Mouse (Mus musculus) olfactory bulb, adult 2 months (tissue): Measurements from ENCODE around the gene Gm45213.

Experiments
- CTCF ChIP-seq: fragments of 200-500 bp; IDR thresholded peaks from 2 replicates; pipeline ENCODE4 v1.5.1; 2012; ENCODE audit warnings: low read depth, mild to moderate bottlenecking, low read length, moderate library complexity; ENCODE audit not compliant: insufficient read depth
- POLR2A ChIP-seq: fragments of 200-500 bp; IDR thresholded peaks from 2 replicates; pipeline ENCODE4 v1.6.1; 2012; ENCODE audit warnings: mild to moderate bottlenecking, low read depth, low read length, moderate library complexity; ENCODE audit not compliant: insufficient read depth

DNA sequence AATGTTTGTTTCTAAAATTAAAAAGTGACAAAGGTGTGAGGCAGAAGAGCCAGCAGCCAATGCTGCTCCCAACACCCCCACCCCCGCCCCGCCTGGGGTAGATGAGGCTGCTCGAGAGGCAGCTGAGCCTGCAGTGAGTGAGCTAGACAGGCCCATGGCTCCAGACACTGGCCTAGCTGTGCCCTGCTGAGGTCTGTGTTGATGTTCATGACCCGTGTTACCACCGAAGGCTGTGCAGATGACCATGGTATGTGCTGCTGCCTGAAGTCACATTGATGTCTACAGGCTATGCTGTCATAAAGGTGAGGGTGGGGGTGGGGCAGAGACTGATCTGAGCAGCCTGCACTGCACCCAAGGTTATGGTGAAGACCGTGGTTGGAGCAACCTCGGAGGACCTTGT lies 55.4 kb downstream of the Gm45213 start:
- TF ChIP-seq CTCF (no peak), POLR2A (no peak)
